Mouse (Mus musculus): ENCODE measurements around the gene Sult6b2. TPM values are rescaled to one million over a fixed set of nuclear protein-coding genes. Genes with fewer than 3 reads are reported as not detected.
A peak's percentile ranks its signal among the peaks of the same experiment; 100 is the strongest.

Gene Sult6b2
- total and polyA plus RNA-seq, 3 experiments, result 0.16 TPM; not detected in 2

- no peaks in the 10 kb centered on the region for H3K36me3 ChIP-seq (replicated peaks)
- TF ChIP-seq POLR2AphosphoS5 (IDR thresholded peaks at IDR 0.05; ENCODE audit: insufficient replicate concordance, low read depth, low read length) (no peak), GATA1 (IDR thresholded peaks at IDR 0.05; ENCODE audit: borderline replicate concordance, low read length) (no peak), CTCF (IDR thresholded peaks at IDR 0.05; ENCODE audit: low read depth, low read length) (no peak), TAL1 (conservative IDR thresholded peaks at IDR 0.05; ENCODE audit: low read depth, low read length) (no peak), GATA2 (IDR thresholded peaks at IDR 0.05; ENCODE audit: borderline replicate concordance, low read depth, low read length) (no peak)
- H3K27me3 ChIP-seq (ENCODE audit: insufficient read depth, low read length), result peaks cover 24% of the 10 kb centered on the region
- ATAC-seq (ENCODE audit: extremely low read depth, insufficient number of reproducible peaks, low FRiP score, poor library complexity, severe bottlenecking), result no peak; the same call in 1 of the 2 replicates
- no peaks in the 10 kb centered on the region for H3K4me1 ChIP-seq (ENCODE audit: insufficient read depth, low read depth, low read length)
- H3K9me3 ChIP-seq (replicated peaks), result no peaks in the 10 kb centered on the region
- peak; percentile 22 for DNase-seq (ENCODE audit: low spot score)
- no peak overlapping the region for H3K4me3 ChIP-seq (ENCODE audit: low read depth, low read length)
These were observed 68.8 kb downstream of the Sult6b2 start for GRCm38 (mm10) chr6:142735302-142736005.

Other genes starting within 250 kb of the Sult6b2 start
- not detected in 2 replicates for gene Kcnj8, start 232.9 kb downstream of the Sult6b2 start, total RNA-seq (2014; fragmentation: Nextera tagmentation)
- gene Kcnj8, start 232.9 kb downstream of the Sult6b2 start, total RNA-seq (2017), result 0.16 TPM in 1 of 2 replicates, not detected in the other
- not detected in 2 replicates for gene Kcnj8, start 232.9 kb downstream of the Sult6b2 start, polyA plus RNA-seq (2012)
- not detected in 2 replicates for gene Abcc9, start 102.2 kb downstream of the Sult6b2 start, total RNA-seq (2014; fragmentation: Nextera tagmentation)
- gene Abcc9, start 102.2 kb downstream of the Sult6b2 start, total RNA-seq (2017), result 0.12 and 0.27 TPM in 2 replicates
- not detected in 2 replicates for gene Abcc9, start 102.2 kb downstream of the Sult6b2 start, polyA plus RNA-seq (2012)
- 55.3 and 76.0 TPM in 2 replicates for gene Cmas, start 47.8 kb downstream of the Sult6b2 start, total RNA-seq (2014; fragmentation: Nextera tagmentation)
- gene Cmas, start 47.8 kb downstream of the Sult6b2 start, total RNA-seq (2017), result 79.6 and 80.6 TPM in 2 replicates
- gene Cmas, start 47.8 kb downstream of the Sult6b2 start, polyA plus RNA-seq (2012), result 53.2 and 79.0 TPM in 2 replicates
- not detected in 2 replicates for gene St8sia1, start 159.9 kb upstream of the Sult6b2 start, total RNA-seq (2014; fragmentation: Nextera tagmentation)
- 0.11 TPM in 1 of 2 replicates, not detected in the other for gene St8sia1, start 159.9 kb upstream of the Sult6b2 start, total RNA-seq (2017)
- not detected in 2 replicates for gene St8sia1, start 159.9 kb upstream of the Sult6b2 start, polyA plus RNA-seq (2012)

Data from G1E (cell line).